Mouse (Mus musculus) neutrophil, adult 65 days (primary cell): ENCODE data around the gene Pgm3. TPM values are rescaled to one million over a fixed set of nuclear protein-coding genes. Genes with fewer than 3 reads are reported as not detected.

Experiments
- total RNA-seq: library from RNA; stranded (reverse); gene quantifications from 2 replicates; pipeline ENCODE4 v1.2.4, GENCODE M21; 2023

The Pgm3 gene
- total RNA-seq, result 6.2 and 7.0 TPM in 2 replicates

DNA sequence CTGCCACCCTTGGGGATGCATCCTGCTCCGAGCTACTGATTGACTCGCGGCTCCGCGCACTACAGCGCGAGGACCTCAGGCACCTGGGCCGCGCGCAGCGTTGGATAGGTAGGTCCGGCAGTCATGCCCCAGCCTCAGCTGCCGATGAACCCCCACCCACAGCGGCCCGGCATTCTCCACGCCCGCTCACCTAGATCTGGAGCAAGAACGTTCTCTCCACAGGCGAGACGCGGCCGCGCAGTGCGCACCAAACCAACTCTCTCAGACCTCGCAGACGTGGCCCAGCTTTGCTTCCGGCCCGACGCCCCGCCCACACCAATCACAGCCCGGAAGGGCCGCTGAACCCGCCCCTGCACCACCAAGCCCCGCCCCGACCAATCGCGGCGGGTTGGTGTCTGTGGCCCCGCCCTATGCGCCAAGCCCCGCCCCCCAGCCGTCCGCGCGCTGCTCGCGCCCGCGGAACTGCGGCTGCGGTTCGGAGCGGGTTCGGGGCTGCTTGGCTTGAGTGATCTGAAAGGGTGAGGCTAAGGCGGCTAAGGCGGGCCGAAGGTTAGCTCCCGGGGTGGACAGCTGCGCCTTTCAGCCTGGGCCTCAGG is at the start of gene Pgm3, which contains the start of gene Rwdd2a:
Gene Pgm3 (minus strand): TSS at position 303 of the 596 bp plus-strand sequence.
Gene Rwdd2a (plus strand): TSS at position 452 of the 596 bp plus-strand sequence.

Other genes starting within 250 kb of the Pgm3 start
- 0.76 and 0.93 TPM in 2 replicates for gene Ube2cbp, start 106.9 kb downstream of the Pgm3 start, total RNA-seq
- 28.6 and 37.2 TPM in 2 replicates for gene Dop1a, start 104.7 kb downstream of the Pgm3 start, total RNA-seq
- 1.4 and 1.5 TPM in 2 replicates for gene Rwdd2a, start 149 bp upstream of the Pgm3 start, total RNA-seq
- not detected in 2 replicates for gene Me1, start 124.1 kb upstream of the Pgm3 start, total RNA-seq
- 0.38 and 0.39 TPM in 2 replicates for gene Prss35, start 171.8 kb upstream of the Pgm3 start, total RNA-seq